Mouse (Mus musculus) testis, postnatal 10 days (tissue): Measurements from ENCODE around the gene Exph5.

Experiments
- DNase-seq: peaks from one replicate; pipeline ENCODE4 v3.0.0; 2021; ENCODE audit warnings: low spot score

Exph5 gene

GRCm38 (mm10) chr9:53356219-53357155 lies 55.0 kb downstream of the Exph5 start:
- DNase-seq = no peak

GRCm38 (mm10) chr9:53371339-53371738 lies 69.9 kb downstream of the Exph5 start:
- no peak for DNase-seq

GRCm38 (mm10) chr9:53375907-53376306 lies 74.4 kb downstream of the Exph5 start:
- no peak for DNase-seq

GRCm38 (mm10) chr9:53376820-53377219 lies 75.3 kb downstream of the Exph5 start:
- DNase-seq = peak; percentile 52

- no peak for DNase-seq
Observed at GRCm38 (mm10) chr9:53377597-53377996, 76.1 kb downstream of the Exph5 start.

- no peak for DNase-seq
Observed at GRCm38 (mm10) chr9:53378171-53378570, 76.7 kb downstream of the Exph5 start.

- DNase-seq = no peak
Observed at GRCm38 (mm10) chr9:53380595-53380994, 79.1 kb downstream of the Exph5 start.

- DNase-seq = no peak
Observed at GRCm38 (mm10) chr9:53381113-53381615, 79.7 kb downstream of the Exph5 start.

GRCm38 (mm10) chr9:53383951-53384866 lies 82.7 kb downstream of the Exph5 start, which contains the start of gene Kdelc2:
Gene Kdelc2 (plus strand): TSS chr9:53384025.
- DNase-seq = peak; percentile 82

GRCm38 (mm10) chr9:53384873-53385272 lies 83.4 kb downstream of the Exph5 start:
- no peak for DNase-seq

GRCm38 (mm10) chr9:53387431-53387830 lies 86.0 kb downstream of the Exph5 start:
- no peak for DNase-seq

GRCm38 (mm10) chr9:53389109-53389508 lies 87.6 kb downstream of the Exph5 start:
- DNase-seq = no peak

GRCm38 (mm10) chr9:53390136-53390535 lies 88.7 kb downstream of the Exph5 start:
- DNase-seq = no peak

- no peak for DNase-seq
Observed at GRCm38 (mm10) chr9:53397685-53398387, 96.4 kb downstream of the Exph5 start.

- DNase-seq = peak; percentile 81
Observed at GRCm38 (mm10) chr9:53398388-53398700, 96.9 kb downstream of the Exph5 start.

GRCm38 (mm10) chr9:53399537-53399936 lies 98.1 kb downstream of the Exph5 start:
- no peak for DNase-seq

- DNase-seq = no peak
Observed at GRCm38 (mm10) chr9:53400696-53401095, 99.2 kb downstream of the Exph5 start.

- no peak for DNase-seq
Observed at GRCm38 (mm10) chr9:53401146-53401545, 99.7 kb downstream of the Exph5 start.

GRCm38 (mm10) chr9:53402291-53402711 lies 100.8 kb downstream of the Exph5 start, which contains the start of gene 4930550C14Rik:
Gene 4930550C14Rik (plus strand): TSS chr9:53402325.
- peak; percentile 72 for DNase-seq

- DNase-seq = no peak
Observed at GRCm38 (mm10) chr9:53402991-53403390, 101.5 kb downstream of the Exph5 start.

GRCm38 (mm10) chr9:53404050-53404752 lies 102.7 kb downstream of the Exph5 start:
- no peak for DNase-seq
